Mouse (Mus musculus) stomach, embryonic 14.5 days (tissue): ENCODE data around the gene Gm45716. TPM values are rescaled to one million over a fixed set of nuclear protein-coding genes. Genes with fewer than 3 reads are reported as not detected.

Source experiments
- ATAC-seq: fragments of 200-750 bp; cut with Nextera tagmentation; 2 replicates; pipeline ENCODE4 v1.8.0; 2017; ENCODE audit warnings: low read depth, moderate TSS enrichment; ENCODE audit not compliant: insufficient number of reproducible peaks, insufficient read depth, low FRiP score
- H3K27ac ChIP-seq: fragments of 300-500 bp; sonication (generic); 2 replicates; pipeline ENCODE4 v1.5.1; 2014; ENCODE audit warnings: mild to moderate bottlenecking, low read length, moderate library complexity, mixed read lengths
- H3K27me3 ChIP-seq: fragments of 300-500 bp; sonication (generic); 2 replicates; pipeline ENCODE4 v1.6.1; 2014; ENCODE audit warnings: low read length, control low read depth, mixed read lengths; ENCODE audit not compliant: control insufficient read depth, insufficient read depth
- H3K36me3 ChIP-seq: fragments of 300-500 bp; sonication (generic); 2 replicates; pipeline ENCODE4 v1.6.1; 2014; ENCODE audit warnings: mild to moderate bottlenecking, control low read depth, low read length, moderate library complexity, mixed read lengths; ENCODE audit not compliant: control insufficient read depth, insufficient read depth
- H3K4me1 ChIP-seq: fragments of 300-500 bp; sonication (generic); 2 replicates; pipeline ENCODE4 v1.6.1; 2014; ENCODE audit warnings: low read length, control low read depth, mixed read lengths; ENCODE audit not compliant: control insufficient read depth, insufficient read depth
- H3K4me2 ChIP-seq: fragments of 300-500 bp; sonication (generic); replicated peaks from 2 replicates; pipeline ENCODE4 v1.6.1; 2014; ENCODE audit warnings: low read depth, low read length, control low read depth
- H3K4me3 ChIP-seq: fragments of 300-500 bp; sonication (generic); 2 replicates; pipeline ENCODE4 v1.5.1; 2014; ENCODE audit warnings: low read depth, low read length, control low read depth
- H3K9ac ChIP-seq: fragments of 300-500 bp; sonication (generic); replicated peaks from 2 replicates; pipeline ENCODE4 v1.6.1; 2014; ENCODE audit warnings: low read depth, mild to moderate bottlenecking, control low read depth, low read length, moderate library complexity, mixed read lengths
- H3K9me3 ChIP-seq: fragments of 300-500 bp; sonication (generic); 2 replicates; pipeline ENCODE4 v1.6.1; 2016; ENCODE audit warnings: low read depth, low read length, control low read depth; ENCODE audit not compliant: control insufficient read depth
- WGBS: fragments of 180-500 bp; shearing (Covaris S2); extraction: QIAGEN DNeasy Blood & Tissue Kit; methylation state at CpG from one replicate; pipeline ENCODE4 v1.1.7; 2014; 5-methylcytosine and 5-hydroxymethylcytosine counted together
- polyA plus RNA-seq: library from polyadenylated mRNA; unstranded; fragments of >200 nt; fragmentation: Nextera tagmentation; extraction: Ambion mirVana; gene quantifications from 2 replicates; pipeline ENCODE4 v1.2.1, GENCODE M21; 2014

Gm45716 gene
- polyA plus RNA-seq, 1 experiment from 2014 or later: 10.9 TPM

- no peaks in the 10 kb centered on the region for H3K9me3 ChIP-seq
- H3K4me2 ChIP-seq: no peak overlapping the region; the same call in 1 of the 2 replicates
- no peaks in the 10 kb centered on the region for H3K27me3 ChIP-seq
- no peak overlapping the region for H3K4me3 ChIP-seq
- H3K27ac ChIP-seq: no peak overlapping the region
- H3K4me1 ChIP-seq: peaks cover 10% of the 10 kb centered on the region; the same call in 1 of the 2 replicates
- ATAC-seq: no peak
- no peak overlapping the region for H3K9ac ChIP-seq
- peaks cover 22% of the 10 kb centered on the region for H3K36me3 ChIP-seq
- 58% methylated on average over 16 of the region's 16 CpGs for WGBS
Observed at GRCm38 (mm10) chr11:90256833-90257525, 69.5 kb downstream of the Gm45716 start.

DNA sequence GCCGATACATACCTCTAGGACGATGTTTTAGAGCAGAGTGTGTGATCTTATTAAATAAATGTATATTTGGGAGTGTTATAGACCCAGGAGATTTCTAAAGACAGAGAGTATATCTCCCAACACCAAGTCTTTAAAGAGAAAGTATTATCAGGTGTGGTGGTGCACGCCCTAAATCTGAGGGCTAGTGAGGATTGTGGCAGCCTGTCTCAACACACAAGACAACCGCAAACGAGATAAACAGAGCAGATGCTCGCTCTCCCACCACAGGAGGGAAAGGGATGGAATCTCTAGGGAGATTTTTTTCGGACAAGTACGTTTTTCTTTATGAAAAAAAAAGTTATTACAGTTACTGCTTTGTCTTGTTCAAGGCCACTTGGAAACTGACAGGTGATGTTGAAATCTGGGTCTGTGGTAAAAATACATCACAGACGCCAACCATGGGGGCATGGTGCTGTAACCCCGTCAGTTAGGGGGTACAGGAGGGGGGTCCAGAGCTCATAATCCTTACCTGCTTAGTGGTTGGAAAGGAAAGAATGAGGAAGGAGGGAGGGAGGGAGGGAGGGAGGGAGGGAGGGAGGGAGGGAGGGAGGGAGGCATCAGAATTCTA is 70.9 kb downstream of the Gm45716 start:
- H3K27ac ChIP-seq: no peak overlapping the region
- no peak overlapping the region for H3K4me2 ChIP-seq
- H3K27me3 ChIP-seq: no peaks in the 10 kb centered on the region
- H3K9me3 ChIP-seq: no peaks in the 10 kb centered on the region
- H3K36me3 ChIP-seq: peaks cover 33% of the 10 kb centered on the region
- WGBS: 64% methylated on average over 10 of the region's 10 CpGs
- no peak overlapping the region for H3K9ac ChIP-seq
- peaks cover 6% of the 10 kb centered on the region; the same call in 1 of the 2 replicates for H3K4me1 ChIP-seq
- ATAC-seq: no peak
- no peak overlapping the region for H3K4me3 ChIP-seq

GRCm38 (mm10) chr11:90259071-90259470 is 71.6 kb downstream of the Gm45716 start:
- Histone ChIP-seq H3K9me3 (no peaks in the 10 kb centered on the region), H3K27me3 (no peaks in the 10 kb centered on the region), H3K27ac (no peak overlapping the region), H3K4me1 (peaks cover 6% of the 10 kb centered on the region; the same call in 1 of the 2 replicates), H3K36me3 (peaks cover 36% of the 10 kb centered on the region), H3K4me2 (no peak overlapping the region), H3K9ac (no peak overlapping the region), H3K4me3 (no peak overlapping the region)
- 25% methylated on average over 4 of the region's 4 CpGs for WGBS
- ATAC-seq: no peak

- H3K4me3 ChIP-seq: no peak overlapping the region
- 86% methylated on average over 9 of the region's 9 CpGs for whole genome bisulfite sequencing
- no peaks in the 10 kb centered on the region for H3K27me3 ChIP-seq
- H3K27ac ChIP-seq: no peak overlapping the region
- H3K36me3 ChIP-seq: peaks cover 39% of the 10 kb centered on the region
- H3K4me2 ChIP-seq: no peak overlapping the region
- H3K9ac ChIP-seq: no peak overlapping the region
- peaks cover 6% of the 10 kb centered on the region; the same call in 1 of the 2 replicates for H3K4me1 ChIP-seq
- H3K9me3 ChIP-seq: no peaks in the 10 kb centered on the region
- no peak for ATAC-seq
Observed at GRCm38 (mm10) chr11:90259826-90260225, 72.3 kb downstream of the Gm45716 start.

GRCm38 (mm10) chr11:90264180-90264579 is 76.7 kb downstream of the Gm45716 start:
- 79% methylated on average over 11 of the region's 11 CpGs for WGBS
- H3K4me3 ChIP-seq: no peak overlapping the region

GRCm38 (mm10) chr11:90265581-90265980 is 78.1 kb downstream of the Gm45716 start:
- no peaks in the 10 kb centered on the region for H3K4me1 ChIP-seq
- H3K9ac ChIP-seq: no peak overlapping the region
- no peak overlapping the region for H3K4me2 ChIP-seq
- no peaks in the 10 kb centered on the region for H3K9me3 ChIP-seq
- no peak for ATAC-seq
- WGBS: 90% methylated on average over 7 of the region's 7 CpGs
- no peaks in the 10 kb centered on the region for H3K27me3 ChIP-seq
- H3K36me3 ChIP-seq: peaks cover 36% of the 10 kb centered on the region
- no peak overlapping the region for H3K4me3 ChIP-seq
- no peak overlapping the region for H3K27ac ChIP-seq

More at GRCm38 (mm10) chr11:90264180-90264579, 76.7 kb downstream of the Gm45716 start:
- no peaks in the 10 kb centered on the region for H3K4me1 ChIP-seq
- H3K27me3 ChIP-seq: no peaks in the 10 kb centered on the region
- H3K4me2 ChIP-seq: no peak overlapping the region
- H3K9me3 ChIP-seq: no peaks in the 10 kb centered on the region
- peaks cover 43% of the 10 kb centered on the region for H3K36me3 ChIP-seq
- no peak overlapping the region for H3K27ac ChIP-seq
- no peak overlapping the region for H3K9ac ChIP-seq
- ATAC-seq: no peak

DNA sequence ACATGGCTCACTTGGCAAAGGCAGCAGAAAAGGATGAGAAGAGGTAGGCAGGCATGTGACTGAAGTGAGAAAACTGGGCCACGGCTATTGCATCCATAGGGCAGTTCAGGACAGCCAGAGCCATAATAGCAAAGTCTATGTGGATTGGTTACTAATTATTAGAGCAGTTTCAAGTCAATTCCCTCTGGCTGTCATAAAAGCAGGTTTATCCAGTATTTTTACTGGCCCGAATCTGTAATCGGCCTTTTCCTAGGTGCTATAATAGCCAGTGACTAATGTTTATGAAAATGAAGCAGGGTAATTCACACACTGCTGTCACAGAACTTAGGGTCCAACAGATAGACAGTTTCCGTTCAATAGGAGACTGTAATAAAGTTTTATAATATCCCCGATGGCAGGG is 81.5 kb downstream of the Gm45716 start:
- H3K36me3 ChIP-seq: peaks cover 16% of the 10 kb centered on the region
- H3K27me3 ChIP-seq: no peaks in the 10 kb centered on the region
- H3K4me3 ChIP-seq: no peak overlapping the region
- 79% methylated on average over 5 of the region's 5 CpGs for WGBS
- H3K4me2 ChIP-seq: no peak overlapping the region
- ATAC-seq: no peak
- H3K9me3 ChIP-seq: no peaks in the 10 kb centered on the region
- no peaks in the 10 kb centered on the region for H3K4me1 ChIP-seq
- H3K27ac ChIP-seq: no peak overlapping the region
- H3K9ac ChIP-seq: no peak overlapping the region

DNA sequence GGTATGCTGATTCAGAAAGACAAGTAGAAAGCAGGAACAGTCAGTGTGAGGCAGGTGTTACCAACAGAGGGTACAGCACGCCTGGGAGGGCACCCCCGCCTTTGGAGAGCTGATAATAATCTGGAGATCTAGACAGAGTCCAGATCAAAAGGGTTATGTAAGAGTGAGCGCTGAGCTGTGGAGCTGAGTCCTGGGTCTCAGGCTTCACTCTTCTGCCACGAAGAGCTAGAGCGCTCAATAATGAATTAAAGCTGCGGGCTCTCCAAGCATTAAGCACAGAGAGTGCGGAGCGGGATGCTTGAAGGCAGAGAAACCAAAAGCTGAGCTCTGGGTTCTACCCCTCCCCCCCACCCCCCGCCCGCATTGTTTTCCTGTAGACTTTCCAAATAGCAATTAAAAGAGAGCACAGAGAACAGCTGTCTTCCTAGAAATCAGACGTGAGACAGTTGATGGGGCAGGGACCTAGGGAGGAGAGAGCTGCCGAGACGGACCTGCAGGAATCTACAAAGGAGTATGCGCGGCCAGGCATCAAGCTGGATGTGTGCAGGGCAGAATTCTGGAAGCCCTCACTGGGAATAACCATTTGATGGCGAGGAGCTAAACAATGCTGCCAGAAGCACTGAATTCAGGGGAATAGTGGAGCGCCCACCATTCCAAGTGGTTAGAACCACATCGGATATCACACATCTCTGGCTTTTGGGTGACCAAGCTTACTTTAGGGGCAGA is 82.1 kb downstream of the Gm45716 start:
- H3K36me3 ChIP-seq: peaks cover 11% of the 10 kb centered on the region
- H3K9ac ChIP-seq: no peak overlapping the region
- no peak overlapping the region for H3K4me2 ChIP-seq
- H3K4me3 ChIP-seq: no peak overlapping the region
- no peaks in the 10 kb centered on the region for H3K27me3 ChIP-seq
- H3K27ac ChIP-seq: no peak overlapping the region
- H3K9me3 ChIP-seq: no peaks in the 10 kb centered on the region
- H3K4me1 ChIP-seq: no peaks in the 10 kb centered on the region
- WGBS: 65% methylated on average over 18 of the region's 18 CpGs
- no peak for ATAC-seq
